Mouse (Mus musculus) olfactory bulb, adult 2 months (tissue): ENCODE measurements around the gene Syngap1. TPM values are rescaled to one million over a fixed set of nuclear protein-coding genes. Genes with fewer than 3 reads are reported as not detected.

Experiments
- H3K27ac ChIP-seq: fragments of 200-500 bp; 2 replicates; pipeline ENCODE4 v1.5.1; 2012; ENCODE audit warnings: low read depth, low read length; ENCODE audit not compliant: insufficient read depth
- H3K4me1 ChIP-seq: fragments of 200-500 bp; 2 replicates; pipeline ENCODE4 v1.6.1; 2012; ENCODE audit warnings: low read length; ENCODE audit not compliant: control insufficient read depth, insufficient read depth
- H3K4me3 ChIP-seq: fragments of 200-500 bp; 2 replicates; pipeline ENCODE4 v1.5.1; 2012; ENCODE audit warnings: mild to moderate bottlenecking, low read depth, low read length, moderate library complexity; ENCODE audit not compliant: insufficient read depth
- CTCF ChIP-seq: fragments of 200-500 bp; IDR thresholded peaks from 2 replicates; pipeline ENCODE4 v1.5.1; 2012; ENCODE audit warnings: low read depth, mild to moderate bottlenecking, low read length, moderate library complexity; ENCODE audit not compliant: insufficient read depth
- POLR2A ChIP-seq: fragments of 200-500 bp; IDR thresholded peaks from 2 replicates; pipeline ENCODE4 v1.6.1; 2012; ENCODE audit warnings: mild to moderate bottlenecking, low read depth, low read length, moderate library complexity; ENCODE audit not compliant: insufficient read depth
- WGBS: fragments of 180-500 bp; shearing (Covaris S2); methylation state at CpG from one replicate; pipeline ENCODE4 v1.1.7; 2018; 5-methylcytosine and 5-hydroxymethylcytosine counted together
- polyA plus RNA-seq: library from polyadenylated mRNA; stranded (reverse); fragments of >200 nt; gene quantifications from 2 replicates; pipeline ENCODE4 v1.2.4, GENCODE M21; 2012; ENCODE audit warnings: low replicate concordance; ENCODE audit not compliant: missing spikeins, insufficient read depth, insufficient read length

Syngap1 gene
- polyA plus RNA-seq, 1 experiment = 50.4 TPM

DNA sequence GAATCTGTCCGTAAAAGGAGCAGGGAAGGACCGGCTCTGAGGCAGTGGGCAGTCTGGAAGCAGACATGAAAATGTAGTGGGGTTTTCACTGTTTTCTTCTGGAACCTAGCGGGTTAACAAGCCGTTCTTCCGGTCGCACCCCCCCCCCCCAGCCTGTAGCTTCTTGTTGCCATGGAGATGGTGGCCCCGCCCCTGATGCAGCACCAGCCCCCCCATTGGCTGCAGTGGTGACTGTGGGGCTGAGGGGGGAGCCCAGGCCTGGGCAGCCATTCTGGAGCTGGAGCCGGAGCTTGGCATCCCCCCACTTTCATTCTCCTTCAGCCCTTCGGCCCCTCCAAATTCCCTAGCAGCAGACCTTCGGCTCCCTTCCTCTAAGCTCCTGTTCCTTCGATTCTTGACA, 10.4 kb downstream of the Syngap1 start:
- H3K4me3 ChIP-seq = peak overlapping the region; percentile 65
- peak overlapping the region; percentile 96 for H3K27ac ChIP-seq
- TF ChIP-seq CTCF (no peak), POLR2A (peak; percentile 29; the same call in 1 of the 2 replicates)
- WGBS = under 1% methylated on average over 11 of the region's 11 CpGs
- peaks cover 52% of the 10 kb centered on the region for H3K4me1 ChIP-seq

DNA sequence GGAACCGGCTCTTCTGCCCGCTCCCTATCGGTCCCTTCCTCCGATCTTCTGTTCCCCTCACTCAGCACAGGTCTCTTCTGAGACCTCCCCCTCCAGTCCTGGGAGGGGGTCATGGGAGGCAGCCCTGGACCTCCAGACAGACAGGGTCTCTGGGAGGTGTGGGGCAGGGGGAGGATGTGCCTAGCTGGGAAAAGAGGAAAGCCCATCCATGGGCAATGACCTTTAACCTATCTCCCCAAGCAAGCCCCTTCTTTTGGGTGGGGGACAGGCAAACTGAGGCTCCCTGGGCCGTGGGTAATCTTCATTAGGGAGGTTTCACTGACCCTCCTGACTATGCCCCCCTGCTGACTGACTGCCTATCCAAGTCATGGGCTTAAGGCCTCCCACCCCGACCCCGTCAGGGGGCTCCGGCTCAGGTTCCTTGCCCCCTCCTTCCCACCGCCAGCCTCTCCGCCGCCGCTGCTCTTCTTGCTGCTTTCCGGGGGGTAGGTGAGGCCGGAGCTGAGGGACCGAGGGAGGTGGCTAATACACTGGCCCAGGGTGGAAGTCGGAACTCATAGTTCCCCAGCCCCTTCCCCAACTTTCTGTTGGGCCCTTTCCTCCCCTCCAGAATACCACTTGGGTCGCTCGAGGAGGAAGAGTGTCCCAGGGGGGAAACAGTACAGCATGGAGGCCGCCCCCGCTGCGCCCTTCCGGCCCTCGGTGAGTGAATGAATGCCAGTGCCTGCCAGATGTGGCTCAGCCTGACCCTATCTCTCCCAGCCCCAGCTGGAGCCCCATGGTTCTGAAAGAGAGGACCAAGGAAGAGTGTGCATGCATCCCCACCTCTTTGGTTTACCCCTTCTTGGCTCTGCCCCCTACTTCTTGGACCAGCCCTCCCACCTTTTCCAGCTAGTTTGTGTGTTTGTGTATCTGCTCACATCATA, 11.2 kb downstream of the Syngap1 start:
- peak overlapping the region; percentile 65 for H3K4me3 ChIP-seq
- peak overlapping the region; percentile 96 for H3K27ac ChIP-seq
- TF ChIP-seq POLR2A (peak; percentile 10; the same call in 1 of the 2 replicates), CTCF (no peak)
- peaks cover 52% of the 10 kb centered on the region for H3K4me1 ChIP-seq
- WGBS = 13% methylated on average over 23 of the region's 23 CpGs

DNA sequence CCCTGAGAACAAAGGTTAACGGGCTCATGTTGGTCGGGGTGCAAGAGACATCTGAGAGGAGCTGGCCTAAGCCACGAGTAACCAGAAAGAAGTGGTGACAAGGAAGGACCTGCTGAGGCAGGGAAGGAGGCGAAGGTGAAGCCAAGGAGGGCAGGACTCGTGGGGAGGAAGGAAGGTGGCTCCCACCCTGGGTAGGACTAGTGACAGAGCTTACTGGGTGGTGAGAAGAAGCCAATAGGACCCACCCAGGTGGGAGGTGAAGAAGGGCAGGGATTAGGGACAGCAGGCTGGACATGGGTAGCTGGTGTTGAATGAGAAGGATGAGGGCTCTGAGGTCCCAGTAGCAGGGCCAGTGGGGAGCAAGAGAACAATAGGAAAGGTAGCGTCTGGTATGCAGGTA, 12.1 kb downstream of the Syngap1 start:
- TF ChIP-seq CTCF = no peak
- TF ChIP-seq POLR2A = no peak
- Histone ChIP-seq H3K4me1 (peaks cover 56% of the 10 kb centered on the region), H3K4me3 (peak overlapping the region; percentile 65), H3K27ac (peak overlapping the region; percentile 96)
- WGBS = 18% methylated on average over 6 of the region's 6 CpGs

DNA sequence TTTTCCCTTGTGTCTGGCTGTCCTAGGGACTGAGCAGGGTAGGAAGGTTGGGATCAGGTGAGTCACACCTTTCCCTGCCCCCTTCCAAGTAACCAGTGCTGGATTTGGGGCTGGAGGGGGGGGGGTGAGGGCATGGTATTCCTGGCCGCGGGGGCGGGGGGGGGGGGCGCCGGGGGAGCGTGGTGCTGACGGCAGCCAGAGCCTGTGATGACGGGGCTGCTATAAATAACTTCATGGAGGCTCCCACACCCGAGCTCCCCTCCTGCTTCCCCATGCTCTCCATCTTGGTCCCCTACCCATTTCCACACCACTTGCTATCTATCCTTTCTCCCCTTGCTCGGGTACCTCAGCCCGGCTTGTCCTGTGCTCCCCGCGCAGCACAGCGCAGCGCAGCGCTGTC, 12.7 kb downstream of the Syngap1 start:
- TF ChIP-seq CTCF (no peak), POLR2A (no peak)
- WGBS = 21% methylated on average over 13 of the region's 16 CpGs
- Histone ChIP-seq H3K27ac (peak overlapping the region; percentile 96), H3K4me1 (peaks cover 61% of the 10 kb centered on the region), H3K4me3 (peak overlapping the region; percentile 65)

DNA sequence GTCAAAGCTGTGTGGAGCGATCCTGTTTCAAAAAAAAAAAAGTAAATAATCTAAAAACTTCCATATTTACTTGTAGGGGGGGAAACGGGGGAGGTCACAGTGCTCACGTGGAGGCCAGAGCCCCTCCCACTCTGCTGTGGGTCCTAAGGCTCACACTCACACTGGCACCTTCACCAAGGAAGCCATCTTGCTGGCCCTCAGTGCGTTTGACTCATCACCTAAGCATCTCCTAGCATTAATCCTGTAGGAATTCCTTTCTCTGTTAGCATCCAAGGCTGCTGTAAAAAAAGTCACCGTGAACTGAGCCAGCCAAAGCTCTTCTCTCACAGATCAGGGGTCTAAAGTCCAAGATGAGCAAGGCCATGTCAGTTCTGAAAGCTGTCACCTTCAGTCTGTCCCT, 15.3 kb downstream of the Syngap1 start:
- TF ChIP-seq POLR2A = no peak
- TF ChIP-seq CTCF = no peak
- 65% methylated on average over 5 of the region's 5 CpGs for WGBS
- Histone ChIP-seq H3K27ac (0 out of 2 replicates have a peak overlapping the region, but pooled peaks have one; percentile 12), H3K4me3 (no peak overlapping the region), H3K4me1 (peaks cover 74% of the 10 kb centered on the region)

DNA sequence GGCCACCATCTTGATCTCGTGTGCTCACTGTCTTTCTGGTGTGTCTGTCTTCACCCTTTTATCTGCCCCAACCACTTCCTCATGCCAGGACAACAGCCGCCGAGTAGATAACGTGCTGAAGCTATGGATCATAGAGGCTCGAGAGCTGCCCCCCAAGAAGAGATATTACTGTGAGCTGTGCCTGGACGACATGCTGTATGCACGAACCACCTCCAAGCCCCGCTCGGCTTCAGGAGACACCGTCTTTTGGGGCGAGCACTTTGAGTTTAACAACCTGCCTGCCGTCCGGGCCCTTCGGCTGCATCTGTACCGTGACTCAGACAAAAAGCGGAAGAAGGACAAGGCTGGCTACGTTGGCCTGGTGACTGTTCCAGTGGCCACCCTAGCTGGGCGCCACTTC, 15.8 kb downstream of the Syngap1 start:
- no peak overlapping the region for H3K27ac ChIP-seq
- 88% methylated on average over 18 of the region's 18 CpGs for WGBS
- peaks cover 77% of the 10 kb centered on the region for H3K4me1 ChIP-seq
- TF ChIP-seq CTCF (no peak), POLR2A (no peak)
- no peak overlapping the region for H3K4me3 ChIP-seq

DNA sequence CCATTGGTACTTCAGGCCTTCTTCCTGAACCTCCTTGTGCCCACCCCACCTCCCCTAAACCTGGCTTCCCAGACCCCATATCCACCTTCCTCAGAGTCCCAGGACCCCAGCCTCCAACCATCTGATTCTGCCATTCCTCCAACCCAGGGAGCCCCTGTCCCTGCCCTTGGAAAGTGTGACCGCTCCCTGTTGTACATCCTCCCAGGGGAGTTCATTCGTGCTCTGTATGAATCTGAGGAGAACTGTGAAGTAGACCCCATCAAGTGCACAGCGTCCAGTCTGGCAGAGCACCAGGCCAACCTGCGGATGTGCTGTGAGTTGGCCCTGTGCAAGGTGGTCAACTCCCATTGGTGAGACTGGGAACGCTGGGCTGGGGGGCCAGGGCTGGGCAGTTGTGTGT, 16.8 kb downstream of the Syngap1 start:
- WGBS = 89% methylated on average over 5 of the region's 5 CpGs

DNA sequence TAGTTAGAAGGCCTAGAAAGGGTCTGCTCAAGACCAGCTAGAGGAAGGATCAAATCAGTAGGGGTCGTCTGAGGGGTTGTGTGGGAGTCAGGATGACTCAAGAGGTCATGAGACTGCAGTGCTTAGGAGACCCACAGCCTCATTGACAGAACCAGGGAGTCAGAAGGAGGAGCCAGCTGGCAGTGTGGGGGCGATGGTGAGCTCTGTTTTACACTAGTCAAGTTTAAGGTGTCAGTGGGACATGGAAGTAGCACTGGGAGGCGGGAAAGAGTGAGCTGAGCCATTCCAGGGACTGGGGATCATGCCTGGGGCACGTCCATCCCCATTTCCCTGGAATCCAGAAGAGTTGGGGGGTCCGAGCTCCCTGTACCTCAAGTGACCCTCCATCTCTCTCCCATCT, 17.8 kb downstream of the Syngap1 start:
- peak overlapping the region; percentile 72 for H3K27ac ChIP-seq
- peaks cover 63% of the 10 kb centered on the region for H3K4me1 ChIP-seq
- WGBS = 40% methylated on average over 5 of the region's 5 CpGs
- H3K4me3 ChIP-seq = no peak overlapping the region
- TF ChIP-seq CTCF = no peak
- TF ChIP-seq POLR2A = no peak

More for the DNA sequence above, 16.8 kb downstream of the Syngap1 start:
- H3K4me1 ChIP-seq = peaks cover 70% of the 10 kb centered on the region
- no peak overlapping the region for H3K4me3 ChIP-seq
- H3K27ac ChIP-seq = no peak overlapping the region
- no peak for TF ChIP-seq POLR2A
- no peak for TF ChIP-seq CTCF

DNA sequence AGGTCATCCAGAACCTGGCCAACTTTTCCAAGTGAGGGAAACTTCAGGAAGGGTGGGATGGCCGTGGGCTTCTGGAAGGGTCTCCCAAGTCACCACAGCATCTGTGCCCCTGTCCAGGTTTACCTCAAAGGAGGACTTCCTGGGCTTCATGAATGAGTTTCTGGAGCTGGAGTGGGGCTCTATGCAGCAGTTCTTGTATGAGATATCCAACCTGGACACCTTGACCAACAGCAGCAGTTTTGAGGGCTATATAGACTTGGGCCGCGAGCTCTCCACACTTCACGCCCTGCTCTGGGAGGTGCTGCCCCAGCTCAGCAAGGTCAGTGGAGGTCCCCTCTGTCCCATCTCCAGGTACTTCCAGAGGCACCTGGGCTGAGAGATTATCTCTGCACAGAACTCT, 18.8 kb downstream of the Syngap1 start:
- TF ChIP-seq CTCF (no peak), POLR2A (no peak)
- Histone ChIP-seq H3K27ac (no peak overlapping the region), H3K4me1 (peaks cover 66% of the 10 kb centered on the region), H3K4me3 (no peak overlapping the region)
- 95% methylated on average over 4 of the region's 4 CpGs for WGBS
